Mouse (Mus musculus) heart, adult 2 months (tissue): ENCODE results near the gene Slc16a7.

Experiments
- CTCF ChIP-seq: fragments of 200-600 bp; IDR thresholded peaks from 2 replicates; pipeline ENCODE4 v1.8.1; 2022; ENCODE audit warnings: antibody characterized with exemption, mild to moderate bottlenecking, moderate library complexity
- EP300 ChIP-seq: fragments of 200-500 bp; IDR thresholded peaks from 2 replicates; pipeline ENCODE4 v1.6.1; 2011; ENCODE audit warnings: low read depth, low read length, control low read depth; ENCODE audit not compliant: insufficient read depth
- POLR2A ChIP-seq: fragments of 200-500 bp; IDR thresholded peaks from 2 replicates; pipeline ENCODE4 v1.6.1; 2011; ENCODE audit warnings: mild to moderate bottlenecking, low read depth, low read length, control low read depth; ENCODE audit not compliant: insufficient read depth

GRCm38 (mm10) chr10:125265901-125266300, 123.4 kb downstream of the Slc16a7 start:
- TF ChIP-seq CTCF = no peak
- no peak for TF ChIP-seq POLR2A
- TF ChIP-seq EP300 = no peak
